Mouse (Mus musculus) cortical plate, adult 2 months (tissue): ENCODE measurements at regions not wholly inside any gene's neighbourhood (a gene's known extent, or its start where the extent isn't known, plus 50 kb on each side); places are given as distances from the start of the nearest gene placed in this dataset.

Experiments used
- H3K27ac ChIP-seq: fragments of 200-500 bp; 2 replicates; pipeline ENCODE4 v1.5.1; 2012; ENCODE audit warnings: low read length, control low read depth, inconsistent platforms; ENCODE audit not compliant: insufficient read depth
- H3K4me1 ChIP-seq: fragments of 200-500 bp; 2 replicates; pipeline ENCODE4 v1.6.1; 2011; ENCODE audit warnings: low read length; ENCODE audit not compliant: control insufficient read depth, insufficient read depth
- H3K4me3 ChIP-seq: fragments of 200-500 bp; 2 replicates; pipeline ENCODE4 v1.5.1; 2011; ENCODE audit warnings: mild to moderate bottlenecking, low read length, control low read depth; ENCODE audit not compliant: insufficient read depth
- CTCF ChIP-seq: fragments of 200-500 bp; IDR thresholded peaks from 2 replicates; pipeline ENCODE4 v1.5.1; 2011; ENCODE audit warnings: mild to moderate bottlenecking, control low read depth, low read length; ENCODE audit not compliant: insufficient read depth; ENCODE audit errors: extremely low read depth
- POLR2A ChIP-seq: fragments of 200-500 bp; IDR thresholded peaks from 2 replicates; pipeline ENCODE4 v1.6.1; 2011; ENCODE audit warnings: mild to moderate bottlenecking, low read length, control low read depth; ENCODE audit not compliant: insufficient read depth; ENCODE audit errors: extremely low read depth

- TF ChIP-seq CTCF (no peak), POLR2A (no peak)
- peaks cover 3% of the 10 kb centered on the region; the same call in 1 of the 2 replicates for H3K4me1 ChIP-seq
- no peak overlapping the region for H3K4me3 ChIP-seq
- no peak overlapping the region for H3K27ac ChIP-seq
These were observed 56.5 kb downstream of the Kctd12 start for GRCm38 (mm10) chr14:102925769-102926443.

- TF ChIP-seq CTCF (no peak), POLR2A (no peak)
- no peak overlapping the region for H3K4me3 ChIP-seq
- no peak overlapping the region for H3K27ac ChIP-seq
- peaks cover 3% of the 10 kb centered on the region; the same call in 1 of the 2 replicates for H3K4me1 ChIP-seq
These were observed 57.8 kb downstream of the Kctd12 start for GRCm38 (mm10) chr14:102924674-102925073.

- no peak for TF ChIP-seq CTCF
- TF ChIP-seq POLR2A, result no peak
- no peak overlapping the region for H3K4me3 ChIP-seq
- H3K27ac ChIP-seq, result no peak overlapping the region
- peaks cover 3% of the 10 kb centered on the region; the same call in 1 of the 2 replicates for H3K4me1 ChIP-seq
These were observed 59.9 kb downstream of the Kctd12 start for GRCm38 (mm10) chr14:102922496-102922993.

GRCm38 (mm10) chr14:102920415-102920814 is 62.0 kb downstream of the Kctd12 start:
- no peak for TF ChIP-seq CTCF
- no peak for TF ChIP-seq POLR2A

GRCm38 (mm10) chr14:102919261-102919801 is 63.1 kb downstream of the Kctd12 start:
- Histone ChIP-seq H3K27ac (no peak overlapping the region), H3K4me3 (no peak overlapping the region), H3K4me1 (no peaks in the 10 kb centered on the region)
- TF ChIP-seq CTCF, result no peak

More at GRCm38 (mm10) chr14:102920415-102920814, 62.0 kb downstream of the Kctd12 start:
- H3K4me3 ChIP-seq, result no peak overlapping the region
- no peaks in the 10 kb centered on the region for H3K4me1 ChIP-seq
- no peak overlapping the region for H3K27ac ChIP-seq

GRCm38 (mm10) chr14:102917929-102918328 is 64.5 kb downstream of the Kctd12 start:
- no peaks in the 10 kb centered on the region for H3K4me1 ChIP-seq
- H3K4me3 ChIP-seq, result no peak overlapping the region
- no peak overlapping the region for H3K27ac ChIP-seq
- TF ChIP-seq POLR2A (no peak), CTCF (no peak)

GRCm38 (mm10) chr14:102915918-102916317 is 66.5 kb downstream of the Kctd12 start:
- TF ChIP-seq CTCF (no peak), POLR2A (no peak)

GRCm38 (mm10) chr14:102911582-102911981 is 70.9 kb downstream of the Kctd12 start:
- Histone ChIP-seq H3K4me3 (no peak overlapping the region), H3K27ac (no peak overlapping the region), H3K4me1 (no peaks in the 10 kb centered on the region)
- TF ChIP-seq POLR2A (no peak), CTCF (no peak)

More at GRCm38 (mm10) chr14:102915918-102916317, 66.5 kb downstream of the Kctd12 start:
- H3K4me3 ChIP-seq, result no peak overlapping the region
- H3K4me1 ChIP-seq, result no peaks in the 10 kb centered on the region
- no peak overlapping the region for H3K27ac ChIP-seq

GRCm38 (mm10) chr14:102908990-102909389 is 73.4 kb downstream of the Kctd12 start:
- Histone ChIP-seq H3K4me1 (no peaks in the 10 kb centered on the region), H3K27ac (no peak overlapping the region), H3K4me3 (no peak overlapping the region)
- TF ChIP-seq POLR2A (no peak), CTCF (no peak)
